Mouse (Mus musculus): ENCODE results near the gene Gls2. TPM values are rescaled to one million over a fixed set of nuclear protein-coding genes. Genes with fewer than 3 reads are reported as not detected.
"Not testable (repeated sequence)": the region's sequence is repeated elsewhere in the genome, so short reads cannot be mapped to it uniquely, and the experiment has no call there.

Gls2 gene
- polyA plus RNA-seq, 1 experiment, result 1.5 TPM

- no peak for TF ChIP-seq POLR2A (IDR thresholded peaks at IDR 0.05; ENCODE audit: borderline replicate concordance, extremely low read depth, low read depth, low read length)
- no peak for TF ChIP-seq CTCF (IDR thresholded peaks at IDR 0.05; ENCODE audit: insufficient read depth, low read length)
- Histone ChIP-seq H3K4me3 (replicated peaks; ENCODE audit: extremely low read depth, low read depth, low read length) (peak overlapping the region; percentile 54), H3K4me1 (ENCODE audit: control insufficient read depth, insufficient read depth, low read length) (peaks cover 7% of the 10 kb centered on the region)
- WGBS, result 38% methylated on average over 6 of the region's 6 CpGs
- DNase-seq, result no peak
Observed at GRCm38 (mm10) chr10:128212148-128212547, 17.9 kb downstream of the Gls2 start.

DNA sequence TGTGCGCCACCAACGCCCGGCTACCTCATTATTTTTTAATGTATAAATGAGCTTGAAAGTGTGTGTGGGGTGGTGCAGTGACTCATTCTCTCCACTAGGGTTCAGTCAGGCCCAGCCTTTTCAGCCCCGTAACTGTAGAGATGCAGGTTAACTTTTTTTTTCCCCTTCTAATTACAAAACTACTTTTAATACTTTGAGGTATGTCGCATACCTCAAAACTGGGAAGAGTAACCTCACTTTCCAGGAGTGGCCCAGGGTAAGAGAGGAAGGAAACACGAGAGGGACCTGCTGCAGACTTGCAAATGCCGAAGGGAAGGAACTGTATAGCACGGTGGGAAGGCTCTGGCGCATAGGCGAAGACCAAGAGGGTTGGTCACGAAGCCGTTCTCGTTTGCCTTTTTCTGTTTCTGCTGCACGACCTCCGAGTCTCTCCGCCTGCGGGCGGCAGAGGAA, 18.6 kb downstream of the Gls2 start:
- peaks cover 7% of the 10 kb centered on the region for H3K4me1 ChIP-seq (ENCODE audit: control insufficient read depth, insufficient read depth, low read length)
- DNase-seq, result peak; percentile 57
- H3K4me3 ChIP-seq (replicated peaks; ENCODE audit: extremely low read depth, low read depth, low read length), result peak overlapping the region; percentile 65
- WGBS, result under 1% methylated on average over 18 of the region's 18 CpGs
- peak; percentile 71 for TF ChIP-seq CTCF (IDR thresholded peaks at IDR 0.05; ENCODE audit: insufficient read depth, low read length)
- no peak for TF ChIP-seq POLR2A (IDR thresholded peaks at IDR 0.05; ENCODE audit: borderline replicate concordance, extremely low read depth, low read depth, low read length)

GRCm38 (mm10) chr10:128214112-128214511, 19.9 kb downstream of the Gls2 start:
- not testable (repeated sequence) for H3K4me3 ChIP-seq (replicated peaks; ENCODE audit: extremely low read depth, low read depth, low read length); H3K4me1 ChIP-seq (ENCODE audit: control insufficient read depth, insufficient read depth, low read length); DNase-seq
- 84% methylated on average over 4 of the region's 4 CpGs for WGBS

- WGBS, result 79% methylated on average over 5 of the region's 5 CpGs
- no peak overlapping the region for H3K4me3 ChIP-seq (replicated peaks; ENCODE audit: extremely low read depth, low read depth, low read length)
- TF ChIP-seq POLR2A (IDR thresholded peaks at IDR 0.05; ENCODE audit: borderline replicate concordance, extremely low read depth, low read depth, low read length) (no peak), CTCF (IDR thresholded peaks at IDR 0.05; ENCODE audit: insufficient read depth, low read length) (no peak)
- peaks cover 7% of the 10 kb centered on the region for H3K4me1 ChIP-seq (ENCODE audit: control insufficient read depth, insufficient read depth, low read length)
- no peak for DNase-seq
Observed at GRCm38 (mm10) chr10:128214981-128215380, 20.7 kb downstream of the Gls2 start.

- WGBS, result 91% methylated on average over 18 of the region's 18 CpGs
- TF ChIP-seq POLR2A (IDR thresholded peaks at IDR 0.05; ENCODE audit: borderline replicate concordance, extremely low read depth, low read depth, low read length) (no peak), CTCF (IDR thresholded peaks at IDR 0.05; ENCODE audit: insufficient read depth, low read length) (no peak)
- DNase-seq, result no peak
- H3K4me3 ChIP-seq (replicated peaks; ENCODE audit: extremely low read depth, low read depth, low read length), result no peak overlapping the region
- H3K4me1 ChIP-seq (ENCODE audit: control insufficient read depth, insufficient read depth, low read length), result no peaks in the 10 kb centered on the region
Observed at GRCm38 (mm10) chr10:128218387-128219117, 24.3 kb downstream of the Gls2 start.

- WGBS, result 47% methylated on average over 16 of the region's 16 CpGs
- no peak for DNase-seq
- H3K4me1 ChIP-seq (ENCODE audit: control insufficient read depth, insufficient read depth, low read length), result no peaks in the 10 kb centered on the region
- TF ChIP-seq POLR2A (IDR thresholded peaks at IDR 0.05; ENCODE audit: borderline replicate concordance, extremely low read depth, low read depth, low read length), result no peak
- no peak for TF ChIP-seq CTCF (IDR thresholded peaks at IDR 0.05; ENCODE audit: insufficient read depth, low read length)
- no peak overlapping the region for H3K4me3 ChIP-seq (replicated peaks; ENCODE audit: extremely low read depth, low read depth, low read length)
Observed at GRCm38 (mm10) chr10:128221533-128222286, 27.5 kb downstream of the Gls2 start.

- TF ChIP-seq POLR2A (IDR thresholded peaks at IDR 0.05; ENCODE audit: borderline replicate concordance, extremely low read depth, low read depth, low read length) (no peak), CTCF (IDR thresholded peaks at IDR 0.05; ENCODE audit: insufficient read depth, low read length) (no peak)
- no peak overlapping the region for H3K4me3 ChIP-seq (replicated peaks; ENCODE audit: extremely low read depth, low read depth, low read length)
- WGBS, result 67% methylated on average over 5 of the region's 5 CpGs
- no peak for DNase-seq
- no peaks in the 10 kb centered on the region for H3K4me1 ChIP-seq (ENCODE audit: control insufficient read depth, insufficient read depth, low read length)
Observed at GRCm38 (mm10) chr10:128225064-128225463, 30.8 kb downstream of the Gls2 start.

GRCm38 (mm10) chr10:128225538-128225937, 31.3 kb downstream of the Gls2 start, which contains the start of gene Mip:
Gene Mip (plus strand): TSS chr10:128225838.
- Histone ChIP-seq H3K4me1 (ENCODE audit: control insufficient read depth, insufficient read depth, low read length) (no peaks in the 10 kb centered on the region), H3K4me3 (replicated peaks; ENCODE audit: extremely low read depth, low read depth, low read length) (no peak within 1 kb of the TSS)
- no peak for DNase-seq
- WGBS, result 64% methylated on average over 4 of the region's 4 CpGs
- no peak for TF ChIP-seq CTCF (IDR thresholded peaks at IDR 0.05; ENCODE audit: insufficient read depth, low read length)
- no peak for TF ChIP-seq POLR2A (IDR thresholded peaks at IDR 0.05; ENCODE audit: borderline replicate concordance, extremely low read depth, low read depth, low read length)

DNA sequence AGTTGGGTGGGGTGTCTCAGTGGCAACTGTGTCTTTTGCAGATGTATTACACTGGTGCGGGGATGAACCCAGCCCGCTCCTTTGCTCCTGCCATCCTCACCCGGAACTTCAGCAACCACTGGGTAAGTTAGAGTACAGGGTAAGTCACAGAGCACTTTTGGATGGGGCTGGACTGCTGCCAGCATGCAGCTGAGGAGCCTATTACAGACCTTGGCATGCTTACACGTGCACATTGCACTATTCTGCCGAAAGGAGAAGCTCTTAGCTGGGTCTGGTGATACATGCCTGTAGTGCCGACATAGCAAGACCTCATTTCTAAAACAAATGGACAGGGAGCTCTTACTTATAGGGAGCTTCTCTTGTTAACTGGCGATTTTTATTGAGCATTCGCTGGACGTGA, 33.3 kb downstream of the Gls2 start:
- Histone ChIP-seq H3K4me1 (ENCODE audit: control insufficient read depth, insufficient read depth, low read length) (no peaks in the 10 kb centered on the region), H3K4me3 (replicated peaks; ENCODE audit: extremely low read depth, low read depth, low read length) (no peak overlapping the region)
- TF ChIP-seq POLR2A (IDR thresholded peaks at IDR 0.05; ENCODE audit: borderline replicate concordance, extremely low read depth, low read depth, low read length), result no peak
- no peak for TF ChIP-seq CTCF (IDR thresholded peaks at IDR 0.05; ENCODE audit: insufficient read depth, low read length)
- WGBS, result 68% methylated on average over 9 of the region's 9 CpGs
- no peak for DNase-seq

DNA sequence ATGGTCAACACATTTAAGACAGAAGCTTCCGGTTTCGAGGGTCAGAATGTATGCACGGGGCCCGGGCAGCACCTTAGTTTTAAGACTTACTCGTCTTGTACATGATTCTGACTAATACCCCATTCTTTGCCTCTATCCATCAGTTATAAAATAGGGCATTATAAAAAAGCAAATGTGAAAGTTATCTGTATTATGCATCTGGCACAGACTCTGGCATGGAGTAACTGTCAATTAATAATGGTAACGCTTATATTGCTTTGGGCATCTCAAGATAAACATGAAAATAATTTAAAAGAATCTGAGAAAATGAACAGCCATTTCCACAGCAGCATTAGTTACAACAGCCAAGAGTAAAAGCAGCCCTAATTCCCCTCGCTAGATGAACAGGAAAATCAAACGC, 33.8 kb downstream of the Gls2 start:
- Histone ChIP-seq H3K4me1 (ENCODE audit: control insufficient read depth, insufficient read depth, low read length) (no peaks in the 10 kb centered on the region), H3K4me3 (replicated peaks; ENCODE audit: extremely low read depth, low read depth, low read length) (no peak overlapping the region)
- WGBS, result 87% methylated on average over 8 of the region's 8 CpGs
- no peak for DNase-seq
- TF ChIP-seq CTCF (IDR thresholded peaks at IDR 0.05; ENCODE audit: insufficient read depth, low read length) (no peak), POLR2A (IDR thresholded peaks at IDR 0.05; ENCODE audit: borderline replicate concordance, extremely low read depth, low read depth, low read length) (no peak)

Measured in lung, adult 2 months (tissue).